Mouse (Mus musculus) intestine, postnatal 0 days (tissue): Measurements from ENCODE around the gene Fancc. TPM values are rescaled to one million over a fixed set of nuclear protein-coding genes. Genes with fewer than 3 reads are reported as not detected.

ENCODE experiments used
- ATAC-seq: fragments of 200-750 bp; cut with Nextera tagmentation; 2 replicates; pipeline ENCODE4 v1.8.0; 2017; ENCODE audit warnings: mild to moderate bottlenecking, moderate TSS enrichment, moderate library complexity
- H3K27ac ChIP-seq: fragments of 300-500 bp; sonication (generic); 2 replicates; pipeline ENCODE4 v1.5.1; 2014; ENCODE audit warnings: mild to moderate bottlenecking, low read depth, low read length, moderate library complexity
- H3K27me3 ChIP-seq: fragments of 300-500 bp; sonication (generic); replicated peaks from 2 replicates; pipeline ENCODE4 v1.6.1; 2014; ENCODE audit warnings: low read length, mixed read lengths; ENCODE audit not compliant: control insufficient read depth, insufficient read depth
- H3K36me3 ChIP-seq: fragments of 300-500 bp; sonication (generic); 2 replicates; pipeline ENCODE4 v1.6.1; 2014; ENCODE audit warnings: mild to moderate bottlenecking, moderate library complexity; ENCODE audit not compliant: control insufficient read depth, insufficient read depth
- H3K4me1 ChIP-seq: fragments of 300-500 bp; sonication (generic); replicated peaks from 2 replicates; pipeline ENCODE4 v1.6.1; 2014; ENCODE audit warnings: antibody characterized with exemption, low read length, mixed read lengths; ENCODE audit not compliant: control insufficient read depth, insufficient read depth
- H3K4me2 ChIP-seq: fragments of 300-500 bp; sonication (generic); replicated peaks from 2 replicates; pipeline ENCODE4 v1.6.1; 2014; ENCODE audit warnings: low read depth, mild to moderate bottlenecking, moderate library complexity
- H3K4me3 ChIP-seq: fragments of 300-500 bp; sonication (generic); 2 replicates; pipeline ENCODE4 v1.5.1; 2014; ENCODE audit warnings: low read depth, low read length
- H3K9ac ChIP-seq: fragments of 300-500 bp; sonication (generic); 2 replicates; pipeline ENCODE4 v1.6.1; 2014; ENCODE audit warnings: mild to moderate bottlenecking, low read depth, low read length
- H3K9me3 ChIP-seq: fragments of 300-500 bp; sonication (generic); 2 replicates; pipeline ENCODE4 v1.6.1; 2016; ENCODE audit warnings: mixed run types; ENCODE audit not compliant: control insufficient read depth
- CTCF ChIP-seq: sonication (generic); IDR thresholded peaks from 2 replicates; pipeline ENCODE4 v1.5.1; 2016; ENCODE audit warnings: low read depth, mild to moderate bottlenecking, control low read depth, antibody characterized with exemption, moderate library complexity
- WGBS: fragments of 180-500 bp; shearing (Covaris S2); extraction: QIAGEN DNeasy Blood & Tissue Kit; methylation state at CpG from one replicate; pipeline ENCODE4 v1.1.7; 2014; 5-methylcytosine and 5-hydroxymethylcytosine counted together
- polyA plus RNA-seq: library from polyadenylated mRNA; unstranded; fragments of >200 nt; fragmentation: Nextera tagmentation; extraction: Ambion mirVana; gene quantifications from 2 replicates; pipeline ENCODE4 v1.2.1, GENCODE M21; 2015

The Fancc gene
- polyA plus RNA-seq, 1 experiment from 2014 or later: 5.1 TPM

DNA sequence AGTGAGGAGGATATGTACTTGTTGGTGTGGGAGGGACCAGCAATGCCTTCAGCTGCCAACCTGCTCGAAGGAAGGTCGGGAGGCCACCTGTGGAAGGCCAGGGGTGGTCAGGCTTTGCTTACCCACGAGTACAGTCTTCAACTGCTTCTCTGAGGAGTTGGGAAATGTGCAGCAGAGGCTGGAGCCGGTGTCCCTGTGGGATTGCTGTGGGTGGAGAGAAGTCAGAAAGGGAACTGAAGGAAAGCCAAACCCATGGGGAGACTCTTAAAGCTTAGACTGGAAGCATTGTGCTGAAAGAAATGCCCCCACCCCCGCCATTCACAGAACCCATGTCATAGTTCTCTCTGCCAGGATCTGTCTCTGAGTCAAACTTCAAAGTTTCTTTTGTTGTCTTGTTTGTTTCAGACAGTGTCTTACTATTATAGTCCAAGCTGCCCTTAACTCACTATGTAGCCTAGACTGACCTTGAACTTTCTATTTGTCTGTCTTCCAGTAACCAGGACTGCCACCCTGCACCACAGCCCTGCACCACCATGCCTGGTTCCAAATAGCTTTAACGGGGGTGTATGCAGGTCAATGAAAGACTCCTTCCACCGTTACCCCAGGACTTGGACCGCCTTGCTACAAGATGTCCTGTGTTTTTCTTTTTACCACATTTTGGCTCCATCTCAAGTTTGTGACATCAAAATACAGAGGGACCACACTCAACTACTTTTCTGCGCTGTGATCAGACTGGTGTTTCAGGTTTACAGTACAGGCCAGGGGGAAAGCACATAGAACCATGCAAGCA, 173.6 kb downstream of the Fancc start:
- no peaks in the 10 kb centered on the region for H3K9me3 ChIP-seq
- H3K36me3 ChIP-seq: no peaks in the 10 kb centered on the region
- no peak overlapping the region for H3K9ac ChIP-seq
- H3K27ac ChIP-seq: peak overlapping the region; percentile 46; the same call in 1 of the 2 replicates
- 66% methylated on average over 9 of the region's 9 CpGs for WGBS
- H3K27me3 ChIP-seq: no peaks in the 10 kb centered on the region
- peaks cover 4% of the 10 kb centered on the region; the same call in 1 of the 2 replicates for H3K4me1 ChIP-seq
- no peak overlapping the region for H3K4me3 ChIP-seq
- TF ChIP-seq CTCF: no peak
- H3K4me2 ChIP-seq: no peak overlapping the region
- no peak for ATAC-seq

GRCm38 (mm10) chr13:63322756-63323155, 174.3 kb downstream of the Fancc start:
- Histone ChIP-seq H3K27ac (peak overlapping the region; percentile 46; the same call in 1 of the 2 replicates), H3K9ac (no peak overlapping the region), H3K27me3 (no peaks in the 10 kb centered on the region), H3K4me3 (no peak overlapping the region), H3K4me1 (peaks cover 4% of the 10 kb centered on the region; the same call in 1 of the 2 replicates), H3K4me2 (no peak overlapping the region), H3K9me3 (no peaks in the 10 kb centered on the region), H3K36me3 (no peaks in the 10 kb centered on the region)
- no peak for ATAC-seq
- WGBS: 94% methylated on average over 6 of the region's 6 CpGs
- no peak for TF ChIP-seq CTCF

- H3K4me2 ChIP-seq: no peak overlapping the region
- no peak overlapping the region for H3K4me3 ChIP-seq
- H3K36me3 ChIP-seq: peaks cover 7% of the 10 kb centered on the region; the same call in 1 of the 2 replicates
- H3K9me3 ChIP-seq: no peaks in the 10 kb centered on the region
- no peak for ATAC-seq
- peaks cover 4% of the 10 kb centered on the region; the same call in 1 of the 2 replicates for H3K4me1 ChIP-seq
- 0 out of 2 replicates have a peak, but pooled peaks have one; percentile 7 for TF ChIP-seq CTCF
- no peak overlapping the region for H3K27ac ChIP-seq
- no peaks in the 10 kb centered on the region for H3K27me3 ChIP-seq
- H3K9ac ChIP-seq: no peak overlapping the region
- 68% methylated on average over 5 of the region's 5 CpGs for WGBS
These were observed 175.4 kb downstream of the Fancc start for GRCm38 (mm10) chr13:63321689-63322088.

DNA sequence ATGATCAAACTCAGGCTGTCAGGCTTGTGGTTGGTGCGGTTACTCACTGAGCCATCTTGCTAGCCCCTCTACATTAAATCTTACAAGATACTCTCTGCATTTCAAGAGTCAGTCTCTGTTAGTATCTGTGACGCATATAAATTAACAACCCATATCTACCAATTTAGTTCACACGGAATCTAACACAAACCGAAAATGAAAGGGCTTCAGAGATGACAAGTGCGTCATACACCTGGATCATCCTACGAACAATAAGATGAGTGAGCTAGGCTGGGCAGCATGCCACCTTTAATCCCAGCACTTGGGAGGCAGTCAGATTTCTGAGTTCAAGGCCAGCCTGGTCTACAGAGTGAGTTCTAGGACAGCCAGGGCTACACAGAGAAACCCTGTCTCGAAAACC, 177.3 kb downstream of the Fancc start:
- ATAC-seq: no peak
- H3K9ac ChIP-seq: no peak overlapping the region
- WGBS: 98% methylated on average over 7 of the region's 7 CpGs
- no peak for TF ChIP-seq CTCF
- H3K27ac ChIP-seq: no peak overlapping the region
- H3K4me3 ChIP-seq: no peak overlapping the region
- no peaks in the 10 kb centered on the region for H3K9me3 ChIP-seq
- 0 out of 2 replicates have a peak, but pooled peaks cover 3% of the 10 kb centered on the region for H3K4me1 ChIP-seq
- no peaks in the 10 kb centered on the region for H3K27me3 ChIP-seq
- peaks cover 12% of the 10 kb centered on the region; the same call in 1 of the 2 replicates for H3K36me3 ChIP-seq
- no peak overlapping the region for H3K4me2 ChIP-seq

DNA sequence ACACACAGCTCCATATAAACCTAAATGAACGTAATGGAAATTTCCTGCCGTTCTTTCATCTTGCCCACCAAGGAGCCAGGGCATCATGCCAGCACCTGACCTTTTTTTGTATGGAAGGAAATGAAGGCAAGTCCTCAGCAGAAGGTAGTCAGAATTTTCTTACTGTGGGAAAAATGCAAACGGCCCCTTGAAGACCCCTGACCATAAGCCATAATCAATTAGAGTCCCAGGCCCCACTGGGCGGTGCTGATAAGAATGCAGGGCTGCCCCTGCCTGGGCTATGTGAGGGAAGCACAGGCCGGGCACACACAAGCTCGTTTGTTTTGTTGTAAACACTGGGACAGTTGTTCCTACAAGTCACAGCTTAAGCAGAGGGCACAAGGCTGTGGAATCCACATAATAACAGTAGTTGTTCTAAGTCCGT, 179.4 kb downstream of the Fancc start:
- H3K9me3 ChIP-seq: no peaks in the 10 kb centered on the region
- peaks cover 12% of the 10 kb centered on the region for H3K36me3 ChIP-seq
- H3K9ac ChIP-seq: no peak overlapping the region
- H3K4me2 ChIP-seq: no peak overlapping the region
- TF ChIP-seq CTCF: no peak
- 49% methylated on average over 7 of the region's 7 CpGs for WGBS
- no peak for ATAC-seq
- no peak overlapping the region for H3K4me3 ChIP-seq
- H3K27ac ChIP-seq: no peak overlapping the region
- H3K27me3 ChIP-seq: no peaks in the 10 kb centered on the region
- H3K4me1 ChIP-seq: no peaks in the 10 kb centered on the region

GRCm38 (mm10) chr13:63316407-63316806, 180.7 kb downstream of the Fancc start:
- Histone ChIP-seq H3K27ac (no peak overlapping the region), H3K36me3 (peaks cover 20% of the 10 kb centered on the region), H3K9me3 (no peaks in the 10 kb centered on the region), H3K4me1 (no peaks in the 10 kb centered on the region), H3K27me3 (no peaks in the 10 kb centered on the region), H3K4me3 (no peak overlapping the region), H3K9ac (no peak overlapping the region), H3K4me2 (no peak overlapping the region)
- no peak for ATAC-seq
- 93% methylated on average over 5 of the region's 5 CpGs for WGBS
- no peak for TF ChIP-seq CTCF
